Mouse (Mus musculus) kidney, adult 2 months (tissue): ENCODE data around the gene Itga8.

Experiments
- CTCF ChIP-seq: fragments of 200-500 bp; conservative IDR thresholded peaks from 2 replicates; pipeline ENCODE4 v1.5.1; 2011; ENCODE audit warnings: low read depth, mild to moderate bottlenecking, control low read depth, low read length, moderate library complexity, mixed read lengths; ENCODE audit not compliant: insufficient read depth, insufficient read length
- POLR2A ChIP-seq: fragments of 200-500 bp; IDR thresholded peaks from one replicate; pipeline ENCODE4 v1.6.1; 2011; ENCODE audit warnings: low read depth, low read length, control low read depth

- TF ChIP-seq POLR2A, result no peak
- no peak for TF ChIP-seq CTCF
These were observed 193.4 kb downstream of the Itga8 start for GRCm38 (mm10) chr2:12108306-12108705.
